Mouse (Mus musculus) liver, adult 2 months (tissue): ENCODE data around the gene 4930469K13Rik.

Experiments
- CTCF ChIP-seq: fragments of 200-500 bp; IDR thresholded peaks from 2 replicates; pipeline ENCODE4 v1.5.1; 2011; ENCODE audit warnings: low read depth, low read length, control low read depth
- POLR2A ChIP-seq: fragments of 200-500 bp; IDR thresholded peaks from 2 replicates; pipeline ENCODE4 v1.6.1; 2011; ENCODE audit warnings: low read length, control low read depth; ENCODE audit not compliant: insufficient read depth; ENCODE audit errors: extremely low read depth

DNA sequence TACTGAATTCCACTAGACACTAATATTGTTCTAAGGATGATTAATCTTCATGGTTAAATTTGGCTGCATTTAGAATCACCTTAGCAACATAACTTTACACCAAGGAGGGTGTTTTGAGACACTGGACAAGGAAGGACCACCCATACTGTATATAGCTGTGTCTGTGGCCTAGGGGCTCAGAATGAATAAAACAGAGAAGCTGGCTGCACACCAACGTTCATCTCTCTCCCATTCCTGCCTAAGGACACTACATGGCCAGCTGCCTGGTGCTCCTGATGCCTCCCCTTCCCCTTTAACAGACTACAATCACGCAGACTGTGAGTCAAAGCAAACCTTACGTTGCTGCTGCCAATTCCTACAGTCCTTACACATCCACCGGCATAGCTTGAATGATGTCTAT is 142.4 kb downstream of the 4930469K13Rik start:
- TF ChIP-seq CTCF (no peak), POLR2A (no peak)
